Mouse (Mus musculus): ENCODE results near the gene Snx19. TPM values are rescaled to one million over a fixed set of nuclear protein-coding genes. Genes with fewer than 3 reads are reported as not detected.

Snx19 gene
- polyA plus RNA-seq, 1 experiment from 2014 or later, result 4.2 TPM

DNA sequence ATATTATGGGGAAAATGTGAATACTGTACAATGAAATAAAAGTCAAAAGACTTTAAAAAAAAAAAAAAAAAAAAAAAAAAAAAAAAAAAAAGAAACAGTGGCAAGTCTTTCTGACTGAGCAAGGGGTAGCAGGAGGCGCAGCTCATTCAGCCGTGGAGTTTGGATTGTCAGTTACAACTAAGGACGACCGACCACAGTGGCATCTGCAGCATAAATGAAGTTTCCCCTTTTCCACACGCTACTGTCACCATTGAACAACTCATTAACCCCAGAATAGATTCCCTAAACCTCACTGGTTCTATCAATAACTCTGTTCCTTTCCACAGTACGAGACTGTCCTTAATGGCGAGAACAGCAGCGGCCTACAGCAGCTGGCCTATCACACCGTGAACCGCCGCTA lies 5.0 kb downstream of the Snx19 start:
- DNase-seq (no peak), ATAC-seq (no peak)
- H3K9ac ChIP-seq (replicated peaks), result no peak overlapping the region
- H3K9me3 ChIP-seq (ENCODE audit: low read length), result no peaks in the 10 kb centered on the region
- TF ChIP-seq CTCF (IDR thresholded peaks at IDR 0.05; ENCODE audit: low read depth) (no peak), EP300 (IDR thresholded peaks at IDR 0.05; ENCODE audit: low read depth) (no peak)
- H3K27me3 ChIP-seq (ENCODE audit: insufficient read depth, low read length), result no peaks in the 10 kb centered on the region
- H3K4me3 ChIP-seq (ENCODE audit: low read depth, low read length), result no peak overlapping the region
- no peak overlapping the region for H3K27ac ChIP-seq (ENCODE audit: low read depth)
- 88% methylated on average over 11 of the region's 11 CpGs for WGBS (ENCODE audit: insufficient replicate concordance)
- peaks cover 14% of the 10 kb centered on the region for H3K4me1 ChIP-seq (ENCODE audit: insufficient read depth)
- H3K36me3 ChIP-seq (replicated peaks; ENCODE audit: insufficient read depth, low read length), result peaks cover 25% of the 10 kb centered on the region
- no peak overlapping the region for H3K4me2 ChIP-seq (ENCODE audit: low read depth, low read length)

DNA sequence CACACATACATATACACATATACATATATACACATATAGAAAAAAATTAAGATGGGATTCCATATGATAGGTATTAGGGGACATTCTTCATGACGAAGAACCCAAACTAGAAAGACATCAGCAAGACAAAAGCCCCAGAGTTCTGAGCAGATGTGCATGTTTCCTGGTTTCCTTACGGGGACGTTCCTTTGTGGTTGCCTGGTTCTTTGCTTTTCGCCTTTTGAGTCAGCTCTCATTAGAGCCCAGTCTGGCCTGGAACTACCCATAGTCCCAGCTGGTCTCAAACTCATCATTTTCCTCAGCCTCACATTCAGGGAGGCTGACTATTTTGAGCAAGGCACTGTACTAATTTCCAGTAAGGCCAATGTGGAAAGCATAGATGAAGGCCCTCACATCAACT lies 7.0 kb downstream of the Snx19 start:
- TF ChIP-seq CTCF (IDR thresholded peaks at IDR 0.05; ENCODE audit: low read depth) (no peak), EP300 (IDR thresholded peaks at IDR 0.05; ENCODE audit: low read depth) (no peak)
- ATAC-seq, result no peak

DNA sequence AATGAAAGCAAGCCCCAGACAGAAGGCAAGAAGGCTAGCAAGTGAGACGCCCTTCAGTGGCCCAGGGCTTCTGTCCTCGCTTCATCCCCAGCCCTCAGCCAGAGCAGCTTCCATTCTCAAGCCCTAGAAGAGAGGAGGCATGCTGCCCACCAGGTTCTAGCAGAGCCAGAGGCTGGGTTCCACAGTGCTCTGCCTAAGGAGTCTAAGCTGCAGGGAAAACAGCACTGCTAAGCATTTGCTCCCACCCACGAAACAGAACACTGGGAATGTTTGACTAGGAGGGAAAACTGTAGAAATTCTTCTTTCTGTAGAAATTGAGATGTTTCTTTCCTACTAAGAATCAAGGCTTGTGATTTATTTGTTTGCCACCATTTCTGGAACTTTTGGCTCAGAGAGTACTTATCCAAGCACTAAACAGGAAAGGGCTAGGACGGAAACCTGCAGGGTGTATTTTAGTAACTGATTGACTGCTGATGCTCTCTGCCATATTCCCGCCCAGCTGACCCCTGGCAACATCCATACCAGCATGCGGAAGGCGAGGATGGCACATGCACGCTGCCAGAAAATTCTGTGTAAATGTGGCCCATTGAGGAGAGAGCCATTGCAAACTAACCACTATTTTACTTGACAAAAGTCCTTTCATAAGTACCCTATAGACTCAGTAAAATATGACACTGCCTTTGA lies 9.1 kb downstream of the Snx19 start:
- H3K27me3 ChIP-seq (ENCODE audit: insufficient read depth, low read length), result no peaks in the 10 kb centered on the region
- H3K4me3 ChIP-seq (ENCODE audit: low read depth, low read length), result no peak overlapping the region
- ATAC-seq (no peak), DNase-seq (no peak)
- TF ChIP-seq CTCF (IDR thresholded peaks at IDR 0.05; ENCODE audit: low read depth) (no peak), EP300 (IDR thresholded peaks at IDR 0.05; ENCODE audit: low read depth) (no peak)
- H3K4me2 ChIP-seq (ENCODE audit: low read depth, low read length), result no peak overlapping the region
- no peaks in the 10 kb centered on the region for H3K9me3 ChIP-seq (ENCODE audit: low read length)
- H3K9ac ChIP-seq (replicated peaks), result no peak overlapping the region
- 89% methylated on average over 8 of the region's 8 CpGs for WGBS (ENCODE audit: insufficient replicate concordance)
- H3K36me3 ChIP-seq (replicated peaks; ENCODE audit: insufficient read depth, low read length), result peaks cover 53% of the 10 kb centered on the region
- H3K27ac ChIP-seq (ENCODE audit: low read depth), result no peak overlapping the region
- no peaks in the 10 kb centered on the region for H3K4me1 ChIP-seq (ENCODE audit: insufficient read depth)

More for the DNA sequence above, 7.0 kb downstream of the Snx19 start:
- Histone ChIP-seq H3K27ac (ENCODE audit: low read depth) (no peak overlapping the region), H3K4me1 (ENCODE audit: insufficient read depth) (no peaks in the 10 kb centered on the region), H3K27me3 (ENCODE audit: insufficient read depth, low read length) (no peaks in the 10 kb centered on the region), H3K4me2 (ENCODE audit: low read depth, low read length) (no peak overlapping the region), H3K9me3 (ENCODE audit: low read length) (no peaks in the 10 kb centered on the region), H3K9ac (replicated peaks) (no peak overlapping the region), H3K36me3 (replicated peaks; ENCODE audit: insufficient read depth, low read length) (peaks cover 38% of the 10 kb centered on the region), H3K4me3 (ENCODE audit: low read depth, low read length) (no peak overlapping the region)
- DNase-seq, result no peak
- WGBS (ENCODE audit: insufficient replicate concordance), result 90% methylated on average over 4 of the region's 4 CpGs

DNA sequence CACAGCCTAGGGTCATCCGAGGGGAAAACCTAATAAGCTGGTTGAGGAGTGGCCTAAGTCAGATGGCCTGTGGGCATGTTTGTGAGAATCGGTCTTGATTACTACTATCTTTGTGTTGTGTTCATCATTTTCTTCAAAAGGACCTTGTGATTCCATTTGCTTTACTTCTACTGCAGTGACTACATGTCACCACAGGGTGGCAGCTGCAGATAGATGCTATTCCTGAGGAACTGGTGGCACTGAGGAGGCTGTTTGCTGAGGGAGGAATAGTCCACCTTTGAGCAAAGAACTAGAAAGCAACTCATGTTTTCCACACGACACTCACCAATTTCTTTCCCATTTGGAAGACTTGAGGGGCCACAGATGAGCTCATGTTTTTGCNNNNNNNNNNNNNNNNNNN lies 11.6 kb downstream of the Snx19 start:
- Histone ChIP-seq H3K36me3 (replicated peaks; ENCODE audit: insufficient read depth, low read length) (peaks cover 52% of the 10 kb centered on the region), H3K9ac (replicated peaks) (no peak overlapping the region), H3K9me3 (ENCODE audit: low read length) (no peaks in the 10 kb centered on the region), H3K4me3 (ENCODE audit: low read depth, low read length) (no peak overlapping the region), H3K27me3 (ENCODE audit: insufficient read depth, low read length) (no peaks in the 10 kb centered on the region), H3K27ac (ENCODE audit: low read depth) (no peak overlapping the region), H3K4me2 (ENCODE audit: low read depth, low read length) (no peak overlapping the region), H3K4me1 (ENCODE audit: insufficient read depth) (no peaks in the 10 kb centered on the region)
- DNase-seq (no peak), ATAC-seq (no peak)
- TF ChIP-seq EP300 (IDR thresholded peaks at IDR 0.05; ENCODE audit: low read depth), result no peak
- TF ChIP-seq CTCF (IDR thresholded peaks at IDR 0.05; ENCODE audit: low read depth), result peak; percentile 70
- 65% methylated on average over 3 of the region's 3 CpGs for WGBS (ENCODE audit: insufficient replicate concordance)

DNA sequence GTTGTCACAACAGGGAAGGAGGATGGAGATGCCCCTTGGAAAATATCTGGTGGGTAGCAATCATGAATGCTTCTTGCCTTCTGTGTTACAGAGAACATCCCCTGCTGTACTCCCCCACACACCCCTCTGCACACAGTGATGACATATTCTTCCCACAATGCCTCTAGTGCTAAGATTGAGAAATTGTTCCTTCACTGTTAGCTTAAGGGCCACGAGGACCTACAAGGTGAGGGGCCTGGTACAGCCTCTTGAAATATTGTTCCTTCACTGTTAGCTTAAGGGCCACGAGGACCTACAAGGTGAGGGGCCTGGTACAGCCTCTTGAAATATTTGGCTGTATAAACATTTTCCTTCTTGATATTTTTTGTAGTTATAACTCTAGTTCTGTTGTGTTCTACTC lies 14.9 kb downstream of the Snx19 start:
- Histone ChIP-seq H3K4me3 (ENCODE audit: low read depth, low read length) (no peak overlapping the region), H3K36me3 (replicated peaks; ENCODE audit: insufficient read depth, low read length) (peaks cover 45% of the 10 kb centered on the region), H3K4me1 (ENCODE audit: insufficient read depth) (no peaks in the 10 kb centered on the region), H3K9me3 (ENCODE audit: low read length) (no peaks in the 10 kb centered on the region), H3K9ac (replicated peaks) (no peak overlapping the region), H3K27ac (ENCODE audit: low read depth) (no peak overlapping the region), H3K27me3 (ENCODE audit: insufficient read depth, low read length) (no peaks in the 10 kb centered on the region), H3K4me2 (ENCODE audit: low read depth, low read length) (no peak overlapping the region)
- 64% methylated on average over 2 of the region's 2 CpGs for WGBS (ENCODE audit: insufficient replicate concordance)
- no peak for DNase-seq
- TF ChIP-seq CTCF (IDR thresholded peaks at IDR 0.05; ENCODE audit: low read depth) (no peak), EP300 (IDR thresholded peaks at IDR 0.05; ENCODE audit: low read depth) (no peak)
- no peak for ATAC-seq

DNA sequence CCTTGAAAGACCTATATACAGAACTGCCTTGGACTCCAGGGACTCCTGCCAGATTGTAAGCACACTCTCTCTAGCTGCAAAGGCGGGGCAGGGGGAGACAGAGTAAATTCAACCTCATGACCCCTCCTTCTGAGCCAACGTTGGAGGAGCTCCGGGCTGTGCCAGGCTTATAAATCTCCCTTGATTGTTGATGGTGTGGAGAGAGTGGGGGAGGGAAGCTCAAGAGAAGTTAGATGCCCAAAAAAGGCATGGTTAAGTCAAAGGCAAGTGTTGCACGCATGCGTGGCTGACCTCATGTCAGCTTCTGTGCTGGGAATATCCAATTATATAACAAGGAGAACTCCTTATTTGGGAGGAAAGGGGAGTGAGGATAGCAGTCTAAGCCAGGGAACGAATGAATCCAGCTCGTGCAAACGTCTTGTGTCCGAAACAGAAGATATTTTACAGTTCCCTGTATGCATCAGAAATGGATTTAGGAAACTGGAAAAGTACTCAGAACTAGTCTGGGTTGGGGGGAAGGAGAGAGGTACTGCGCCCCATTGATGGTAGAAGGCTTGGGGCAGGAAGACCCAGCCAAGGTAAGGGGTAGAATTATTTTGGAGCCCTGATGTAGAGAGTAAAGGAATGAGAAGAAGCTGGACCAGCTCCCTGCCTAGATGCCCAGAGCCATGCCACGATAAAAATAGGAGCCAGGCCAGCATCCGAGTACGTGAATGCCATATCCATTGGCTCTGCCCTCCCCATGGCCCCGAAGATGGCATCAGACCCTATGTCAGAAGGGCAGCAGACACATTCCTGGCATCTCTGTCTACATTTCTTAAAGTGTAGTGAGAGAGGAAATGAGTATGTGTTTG lies 18.6 kb downstream of the Snx19 start:
- no peak for ATAC-seq
- no peak for DNase-seq

More for the DNA sequence above, 18.6 kb downstream of the Snx19 start:
- Histone ChIP-seq H3K27ac (ENCODE audit: low read depth) (no peak overlapping the region), H3K36me3 (replicated peaks; ENCODE audit: insufficient read depth, low read length) (peaks cover 25% of the 10 kb centered on the region), H3K4me2 (ENCODE audit: low read depth, low read length) (no peak overlapping the region), H3K27me3 (ENCODE audit: insufficient read depth, low read length) (no peaks in the 10 kb centered on the region), H3K9me3 (ENCODE audit: low read length) (no peaks in the 10 kb centered on the region), H3K4me1 (ENCODE audit: insufficient read depth) (no peaks in the 10 kb centered on the region), H3K4me3 (ENCODE audit: low read depth, low read length) (no peak overlapping the region), H3K9ac (replicated peaks) (no peak overlapping the region)
- WGBS (ENCODE audit: insufficient replicate concordance), result 82% methylated on average over 14 of the region's 14 CpGs
- TF ChIP-seq EP300 (IDR thresholded peaks at IDR 0.05; ENCODE audit: low read depth) (no peak), CTCF (IDR thresholded peaks at IDR 0.05; ENCODE audit: low read depth) (no peak)
